Mouse (Mus musculus) liver, postnatal 0 days (tissue): ENCODE results near the gene Tmpo.

Experiments
- CTCF ChIP-seq: sonication (generic); IDR thresholded peaks from 2 replicates; pipeline ENCODE4 v1.5.1; 2016; ENCODE audit warnings: antibody characterized with exemption, low read depth
- EP300 ChIP-seq: IDR thresholded peaks from 2 replicates; pipeline ENCODE4 v1.6.1; 2016; ENCODE audit warnings: antibody characterized with exemption, low read depth, mild to moderate bottlenecking

GRCm38 (mm10) chr10:91153894-91154503, 27.1 kb downstream of the Tmpo start:
- TF ChIP-seq CTCF (no peak), EP300 (no peak)
